Mouse (Mus musculus) forebrain, embryonic 11.5 days (tissue): Measurements from ENCODE around the gene Cbln3. TPM values are rescaled to one million over a fixed set of nuclear protein-coding genes. Genes with fewer than 3 reads are reported as not detected.

Source experiments
- ATAC-seq: fragments of 200-750 bp; cut with Nextera tagmentation; replicated peaks from 2 replicates; pipeline ENCODE4 v1.8.0; 2017; ENCODE audit warnings: moderate TSS enrichment; ENCODE audit not compliant: low FRiP score
- DNase-seq: peaks from one replicate; pipeline ENCODE4 v3.0.0-alpha.2; 2017; ENCODE audit warnings: low spot score
- H3K27ac ChIP-seq: fragments of 300-500 bp; sonication (generic); 2 replicates; pipeline ENCODE4 v1.5.1; 2014; ENCODE audit warnings: low read depth, low read length
- H3K27me3 ChIP-seq: fragments of 300-500 bp; sonication (generic); 2 replicates; pipeline ENCODE4 v1.6.1; 2014; ENCODE audit warnings: mild to moderate bottlenecking, low read length, mixed read lengths; ENCODE audit not compliant: control insufficient read depth, insufficient read depth
- H3K36me3 ChIP-seq: fragments of 300-500 bp; sonication (generic); 2 replicates; pipeline ENCODE4 v1.6.1; 2014; ENCODE audit warnings: mild to moderate bottlenecking, low read length, moderate library complexity, mixed read lengths; ENCODE audit not compliant: control insufficient read depth, insufficient read depth
- H3K4me1 ChIP-seq: fragments of 300-500 bp; sonication (generic); replicated peaks from 2 replicates; pipeline ENCODE4 v1.6.1; 2014; ENCODE audit warnings: low read length, mixed read lengths; ENCODE audit not compliant: control insufficient read depth, insufficient read depth
- H3K4me2 ChIP-seq: fragments of 300-500 bp; sonication (generic); 2 replicates; pipeline ENCODE4 v1.6.1; 2014; ENCODE audit warnings: low read depth, mild to moderate bottlenecking, low read length, moderate library complexity, mixed read lengths; ENCODE audit not compliant: severe bottlenecking
- H3K4me3 ChIP-seq: fragments of 300-500 bp; sonication (generic); 2 replicates; pipeline ENCODE4 v1.5.1; 2014; ENCODE audit warnings: low read depth, low read length
- H3K9ac ChIP-seq: fragments of 300-500 bp; sonication (generic); 2 replicates; pipeline ENCODE4 v1.6.1; 2014; ENCODE audit warnings: low read length
- H3K9me3 ChIP-seq: fragments of 300-500 bp; sonication (generic); 2 replicates; pipeline ENCODE4 v1.6.1; 2016; ENCODE audit warnings: low read length, mixed read lengths; ENCODE audit not compliant: control insufficient read depth
- WGBS: fragments of 180-500 bp; shearing (Covaris S2); extraction: QIAGEN DNeasy Blood & Tissue Kit; methylation state at CpG from one replicate; pipeline ENCODE4 v1.1.7; 2014; 5-methylcytosine and 5-hydroxymethylcytosine counted together
- polyA plus RNA-seq: library from polyadenylated mRNA; unstranded; fragments of >200 nt; fragmentation: Nextera tagmentation; extraction: Ambion mirVana; gene quantifications from 2 replicates; pipeline ENCODE4 v1.2.1, GENCODE M21; 2014

Gene Cbln3
- polyA plus RNA-seq, 1 experiment from 2014 or later = 0.37 TPM

- no peaks in the 10 kb centered on the region for H3K4me1 ChIP-seq
- DNase-seq (no peak), ATAC-seq (no peak)
- H3K36me3 ChIP-seq = no peaks in the 10 kb centered on the region
- H3K9me3 ChIP-seq = no peaks in the 10 kb centered on the region
- no peak overlapping the region for H3K27ac ChIP-seq
- H3K9ac ChIP-seq = no peak overlapping the region
- WGBS = 84% methylated on average over 9 of the region's 9 CpGs
- H3K4me2 ChIP-seq = no peak overlapping the region
- no peaks in the 10 kb centered on the region for H3K27me3 ChIP-seq
- H3K4me3 ChIP-seq = no peak overlapping the region
These were observed 38.5 kb downstream of the Cbln3 start for GRCm38 (mm10) chr14:55845506-55846294.

GRCm38 (mm10) chr14:55842794-55843193 lies 41.4 kb downstream of the Cbln3 start:
- Histone ChIP-seq H3K4me1 (no peaks in the 10 kb centered on the region), H3K27me3 (no peaks in the 10 kb centered on the region), H3K4me3 (no peak overlapping the region), H3K9ac (no peak overlapping the region), H3K4me2 (no peak overlapping the region), H3K36me3 (no peaks in the 10 kb centered on the region), H3K9me3 (no peaks in the 10 kb centered on the region), H3K27ac (no peak overlapping the region)
- ATAC-seq = no peak
- DNase-seq = no peak
- WGBS = 80% methylated on average over 4 of the region's 4 CpGs

GRCm38 (mm10) chr14:55840853-55841366 lies 43.3 kb downstream of the Cbln3 start:
- H3K4me2 ChIP-seq = no peak overlapping the region
- H3K4me1 ChIP-seq = no peaks in the 10 kb centered on the region
- H3K9me3 ChIP-seq = no peaks in the 10 kb centered on the region
- H3K4me3 ChIP-seq = no peak overlapping the region
- ATAC-seq = no peak
- no peaks in the 10 kb centered on the region for H3K36me3 ChIP-seq
- no peaks in the 10 kb centered on the region for H3K27me3 ChIP-seq
- 69% methylated on average over 4 of the region's 4 CpGs for WGBS
- H3K9ac ChIP-seq = no peak overlapping the region
- H3K27ac ChIP-seq = no peak overlapping the region
- no peak for DNase-seq

GRCm38 (mm10) chr14:55838740-55839139 lies 45.5 kb downstream of the Cbln3 start:
- DNase-seq (no peak), ATAC-seq (no peak)
- 89% methylated on average over 4 of the region's 4 CpGs for WGBS
- no peaks in the 10 kb centered on the region for H3K36me3 ChIP-seq
- no peak overlapping the region for H3K4me2 ChIP-seq
- no peak overlapping the region for H3K4me3 ChIP-seq
- no peak overlapping the region for H3K9ac ChIP-seq
- no peaks in the 10 kb centered on the region for H3K9me3 ChIP-seq
- H3K27ac ChIP-seq = no peak overlapping the region
- no peaks in the 10 kb centered on the region for H3K4me1 ChIP-seq
- no peaks in the 10 kb centered on the region for H3K27me3 ChIP-seq

- no peaks in the 10 kb centered on the region for H3K9me3 ChIP-seq
- no peak overlapping the region for H3K27ac ChIP-seq
- 86% methylated on average over 5 of the region's 5 CpGs for WGBS
- no peak for ATAC-seq
- H3K27me3 ChIP-seq = no peaks in the 10 kb centered on the region
- no peak overlapping the region for H3K9ac ChIP-seq
- H3K4me3 ChIP-seq = no peak overlapping the region
- H3K36me3 ChIP-seq = no peaks in the 10 kb centered on the region
- DNase-seq = no peak
- H3K4me2 ChIP-seq = no peak overlapping the region
- H3K4me1 ChIP-seq = no peaks in the 10 kb centered on the region
These were observed 45.9 kb downstream of the Cbln3 start for GRCm38 (mm10) chr14:55838312-55838711.

- Histone ChIP-seq H3K36me3 (no peaks in the 10 kb centered on the region), H3K27me3 (no peaks in the 10 kb centered on the region), H3K27ac (no peak overlapping the region), H3K4me2 (no peak overlapping the region), H3K4me3 (no peak overlapping the region), H3K9ac (no peak overlapping the region), H3K9me3 (no peaks in the 10 kb centered on the region), H3K4me1 (no peaks in the 10 kb centered on the region)
- no peak for DNase-seq
- no peak for ATAC-seq
- 73% methylated on average over 5 of the region's 5 CpGs for WGBS
These were observed 49.2 kb downstream of the Cbln3 start for GRCm38 (mm10) chr14:55834808-55835533.

GRCm38 (mm10) chr14:55833126-55833525 lies 51.1 kb downstream of the Cbln3 start:
- DNase-seq (no peak), ATAC-seq (no peak)
- Histone ChIP-seq H3K36me3 (no peaks in the 10 kb centered on the region), H3K27ac (no peak overlapping the region), H3K4me3 (no peak overlapping the region), H3K4me1 (no peaks in the 10 kb centered on the region), H3K9ac (no peak overlapping the region), H3K4me2 (no peak overlapping the region), H3K9me3 (no peaks in the 10 kb centered on the region), H3K27me3 (no peaks in the 10 kb centered on the region)
- WGBS = 78% methylated on average over 4 of the region's 4 CpGs

GRCm38 (mm10) chr14:55830331-55830730 lies 53.9 kb downstream of the Cbln3 start:
- Histone ChIP-seq H3K4me3 (no peak overlapping the region), H3K27me3 (0 out of 2 replicates have a peak, but pooled peaks cover 6% of the 10 kb centered on the region), H3K9ac (no peak overlapping the region), H3K9me3 (no peaks in the 10 kb centered on the region), H3K4me2 (no peak overlapping the region), H3K36me3 (no peaks in the 10 kb centered on the region), H3K27ac (no peak overlapping the region), H3K4me1 (peaks cover 10% of the 10 kb centered on the region; the same call in 1 of the 2 replicates)
- no peak for DNase-seq
- ATAC-seq = no peak
- 89% methylated on average over 4 of the region's 4 CpGs for WGBS
